Mouse (Mus musculus) kidney, adult 2 months (tissue): ENCODE results near the gene Prok2. TPM values are rescaled to one million over a fixed set of nuclear protein-coding genes. Genes with fewer than 3 reads are reported as not detected.

Experiments
- DNase-seq: peaks from one replicate; pipeline ENCODE4 v3.0.0; 2021
- H3K27ac ChIP-seq: fragments of 200-500 bp; 2 replicates; pipeline ENCODE4 v1.5.1; 2012; ENCODE audit warnings: low read depth, low read length, control low read depth, inconsistent platforms; ENCODE audit not compliant: insufficient read depth
- H3K27me3 ChIP-seq: fragments of 200-500 bp; replicated peaks from 2 replicates; pipeline ENCODE4 v1.6.1; 2012; ENCODE audit warnings: mild to moderate bottlenecking, moderate library complexity, low read length, inconsistent platforms; ENCODE audit not compliant: control insufficient read depth, insufficient read depth
- H3K36me3 ChIP-seq: fragments of 200-500 bp; 2 replicates; pipeline ENCODE4 v1.6.1; 2012; ENCODE audit warnings: mild to moderate bottlenecking, moderate library complexity, low read length, inconsistent platforms; ENCODE audit not compliant: control insufficient read depth, insufficient read depth
- H3K4me1 ChIP-seq: fragments of 200-500 bp; 2 replicates; pipeline ENCODE4 v1.6.1; 2011; ENCODE audit warnings: low read length; ENCODE audit not compliant: control insufficient read depth, insufficient read depth
- H3K4me3 ChIP-seq: fragments of 200-500 bp; 2 replicates; pipeline ENCODE4 v1.5.1; 2011; ENCODE audit warnings: mild to moderate bottlenecking, low read depth, low read length, control low read depth; ENCODE audit not compliant: insufficient read depth
- CTCF ChIP-seq: fragments of 200-500 bp; conservative IDR thresholded peaks from 2 replicates; pipeline ENCODE4 v1.5.1; 2011; ENCODE audit warnings: low read depth, mild to moderate bottlenecking, control low read depth, low read length, moderate library complexity, mixed read lengths; ENCODE audit not compliant: insufficient read depth, insufficient read length
- POLR2A ChIP-seq: fragments of 200-500 bp; IDR thresholded peaks from one replicate; pipeline ENCODE4 v1.6.1; 2011; ENCODE audit warnings: low read depth, low read length, control low read depth
- WGBS: fragments of 180-500 bp; shearing (Covaris S2); methylation state at CpG from one replicate; pipeline ENCODE4 v1.1.7; 2018; 5-methylcytosine and 5-hydroxymethylcytosine counted together
- polyA plus RNA-seq: library from polyadenylated mRNA; depleted of rRNA; stranded (reverse); fragments of >200 nt; gene quantifications from 2 replicates; pipeline ENCODE4 v1.2.3, GENCODE M21; 2012

The Prok2 gene
- polyA plus RNA-seq, 1 experiment: 0.19 TPM

GRCm38 (mm10) chr6:99746275-99746674 lies 20.1 kb upstream of the Prok2 start:
- no peak for DNase-seq
- H3K36me3 ChIP-seq: no peaks in the 10 kb centered on the region
- H3K27ac ChIP-seq: no peak overlapping the region
- no peak for TF ChIP-seq CTCF
- no peak for TF ChIP-seq POLR2A
- no peak overlapping the region for H3K4me3 ChIP-seq
- no peaks in the 10 kb centered on the region for H3K4me1 ChIP-seq
- H3K27me3 ChIP-seq: no peaks in the 10 kb centered on the region
- 84% methylated on average over 5 of the region's 5 CpGs for WGBS

- H3K4me1 ChIP-seq: no peaks in the 10 kb centered on the region
- whole genome bisulfite sequencing: 86% methylated on average over 3 of the region's 3 CpGs
- no peak overlapping the region for H3K4me3 ChIP-seq
- no peak for DNase-seq
- no peak overlapping the region for H3K27ac ChIP-seq
- H3K36me3 ChIP-seq: no peaks in the 10 kb centered on the region
- H3K27me3 ChIP-seq: no peaks in the 10 kb centered on the region
- TF ChIP-seq CTCF (no peak), POLR2A (no peak)
Measured at GRCm38 (mm10) chr6:99742866-99743265, 16.7 kb upstream of the Prok2 start.

- H3K27ac ChIP-seq: no peak overlapping the region
- H3K4me3 ChIP-seq: no peak overlapping the region
- no peaks in the 10 kb centered on the region for H3K36me3 ChIP-seq
- no peaks in the 10 kb centered on the region for H3K27me3 ChIP-seq
- DNase-seq: peak; percentile 42
- 55% methylated on average over 5 of the region's 5 CpGs for WGBS
- H3K4me1 ChIP-seq: no peaks in the 10 kb centered on the region
- TF ChIP-seq CTCF: no peak
- TF ChIP-seq POLR2A: no peak
Measured at GRCm38 (mm10) chr6:99734666-99735065, 8.5 kb upstream of the Prok2 start.

GRCm38 (mm10) chr6:99732673-99733072 lies 6.5 kb upstream of the Prok2 start:
- H3K4me3 ChIP-seq: no peak overlapping the region
- no peaks in the 10 kb centered on the region for H3K27me3 ChIP-seq
- WGBS: 93% methylated on average over 8 of the region's 8 CpGs
- TF ChIP-seq CTCF: no peak
- TF ChIP-seq POLR2A: no peak
- no peaks in the 10 kb centered on the region for H3K4me1 ChIP-seq
- no peak overlapping the region for H3K27ac ChIP-seq
- H3K36me3 ChIP-seq: no peaks in the 10 kb centered on the region
- no peak for DNase-seq

- Histone ChIP-seq H3K27me3 (no peaks in the 10 kb centered on the region), H3K4me3 (no peak overlapping the region), H3K4me1 (no peaks in the 10 kb centered on the region), H3K27ac (no peak overlapping the region), H3K36me3 (no peaks in the 10 kb centered on the region)
- TF ChIP-seq POLR2A (no peak), CTCF (no peak)
- no peak for DNase-seq
- WGBS: 89% methylated on average over 4 of the region's 4 CpGs
Measured at GRCm38 (mm10) chr6:99731926-99732325, 5.7 kb upstream of the Prok2 start.

- H3K36me3 ChIP-seq: no peaks in the 10 kb centered on the region
- no peaks in the 10 kb centered on the region for H3K27me3 ChIP-seq
- no peak overlapping the region for H3K27ac ChIP-seq
- no peak overlapping the region for H3K4me3 ChIP-seq
- no peaks in the 10 kb centered on the region for H3K4me1 ChIP-seq
- DNase-seq: no peak
- 86% methylated on average over 4 of the region's 4 CpGs for WGBS
- no peak for TF ChIP-seq POLR2A
- TF ChIP-seq CTCF: no peak
Measured at GRCm38 (mm10) chr6:99729853-99730252, 3.7 kb upstream of the Prok2 start.

DNA sequence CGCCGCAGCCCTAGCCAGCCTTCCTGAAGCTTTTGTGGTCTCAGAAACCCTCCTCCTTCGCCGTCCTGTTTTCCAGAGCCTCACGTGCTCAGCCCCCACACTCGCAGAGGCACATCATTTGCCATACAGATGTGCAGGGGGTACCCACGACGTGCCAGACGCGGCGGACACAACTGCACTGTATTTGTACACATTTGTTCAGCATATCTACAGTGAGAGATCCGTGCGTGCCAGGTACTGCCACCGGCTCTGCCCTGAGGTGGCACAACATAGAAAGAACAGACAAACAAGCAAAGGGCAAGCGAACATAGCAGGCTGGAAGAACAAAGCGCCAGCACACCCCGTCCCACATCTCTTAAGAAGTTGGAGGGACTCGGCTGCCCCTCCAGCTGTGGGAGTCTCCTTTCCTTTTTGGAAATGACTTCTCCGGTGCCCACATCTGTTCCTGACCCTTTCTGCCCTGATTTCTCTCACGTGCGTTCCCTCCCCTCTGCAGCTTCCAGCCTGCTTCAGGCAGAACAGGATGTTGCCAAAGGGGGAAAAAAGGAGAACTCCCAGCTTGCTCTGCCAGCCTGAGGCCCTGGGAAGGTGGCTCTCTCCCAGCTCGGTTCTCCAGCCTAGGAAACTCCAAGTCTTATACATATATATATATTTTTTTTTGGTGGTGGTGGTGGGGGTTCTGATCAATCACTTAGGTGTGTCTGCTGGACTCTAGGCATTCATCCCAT lies 548 bp upstream of the Prok2 start:
- TF ChIP-seq CTCF (no peak), POLR2A (no peak)
- Histone ChIP-seq H3K4me1 (no peaks in the 10 kb centered on the region), H3K27ac (no peak overlapping the region), H3K27me3 (no peaks in the 10 kb centered on the region), H3K36me3 (no peaks in the 10 kb centered on the region), H3K4me3 (0 out of 2 replicates have a peak overlapping the region, but pooled peaks have one; percentile 19)
- DNase-seq: no peak
- 9% methylated on average over 22 of the region's 22 CpGs for WGBS
